Mouse (Mus musculus): ENCODE measurements around the gene Insr. TPM values are rescaled to one million over a fixed set of nuclear protein-coding genes. Genes with fewer than 3 reads are reported as not detected.

The Insr gene
- total and polyA plus RNA-seq, 3 experiments = 5.3 to 7.6 TPM; not detected in 1

DNA sequence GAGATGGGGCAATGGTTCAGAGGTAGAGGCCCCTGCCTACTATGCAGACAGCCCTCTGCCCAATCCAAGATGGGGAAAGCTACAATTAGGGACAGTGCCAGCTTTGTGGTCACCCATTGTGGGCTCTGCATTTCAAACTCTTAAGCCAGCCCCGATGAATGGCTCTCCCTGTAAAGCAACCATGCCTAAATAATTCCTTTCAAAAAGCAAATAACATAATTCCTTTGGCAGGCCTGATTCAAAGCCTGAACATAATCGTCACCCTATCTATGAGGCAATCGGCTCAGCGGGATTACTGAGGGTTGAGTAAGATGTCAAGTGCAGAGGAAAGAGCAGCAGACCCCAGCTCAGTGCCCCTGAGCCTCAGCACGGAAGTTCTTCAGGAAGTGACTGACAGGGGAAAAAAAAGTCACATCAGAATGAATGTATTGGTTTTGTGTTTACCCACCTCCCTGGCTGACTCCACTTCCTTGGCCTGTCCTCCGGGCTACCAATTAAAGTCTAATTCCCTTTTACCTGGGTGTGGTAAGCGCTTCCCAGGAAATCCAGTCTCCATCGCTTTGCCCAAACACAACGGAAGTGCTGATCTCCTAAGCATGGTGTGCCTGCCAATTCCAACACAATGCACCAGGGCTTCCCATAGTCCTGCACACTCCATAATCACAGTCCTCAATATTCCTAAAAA is 19.1 kb downstream of the Insr start:
- TF ChIP-seq MXI1 (IDR thresholded peaks at IDR 0.05; ENCODE audit: low read depth, low read length) = no peak
- TF ChIP-seq RAD21 (IDR thresholded peaks at IDR 0.05; ENCODE audit: low read depth, low read length) = no peak
- TF ChIP-seq NRF1 (IDR thresholded peaks at IDR 0.05; ENCODE audit: insufficient read depth, low read depth, low read length, poor library complexity, severe bottlenecking) = no peak
- TF ChIP-seq SIN3A (IDR thresholded peaks at IDR 0.05; ENCODE audit: low read length) = no peak
- no peak for TF ChIP-seq MEF2A (IDR thresholded peaks at IDR 0.05; ENCODE audit: extremely low read depth, insufficient replicate concordance, low read depth, low read length, poor library complexity, severe bottlenecking)
- Histone ChIP-seq H3K36me3 (ENCODE audit: control insufficient read depth in 1 of 2, insufficient read depth in 2 of 2, low read length in 2 of 2) (no peaks in the 10 kb centered on the region; a peak in 2 of 4 replicates), H3K27ac (ENCODE audit: control insufficient read depth, low read depth, low read length) (no peak overlapping the region), H3K9ac (ENCODE audit: control insufficient read depth, low read depth, low read length, poor library complexity, severe bottlenecking) (no peak overlapping the region), H3K27me3 (ENCODE audit: control insufficient read depth in 1 of 2, insufficient read depth in 2 of 2, low read length in 2 of 2) (no peaks in the 10 kb centered on the region; a peak in 1 of 4 replicates), H3K4me3 (ENCODE audit: control insufficient read depth in 1 of 2, insufficient read depth in 1 of 2, low read depth in 2 of 2, low read length in 2 of 2) (no peak overlapping the region), H3K9me3 (replicated peaks; ENCODE audit: insufficient read depth, low read length) (no peaks in the 10 kb centered on the region), H3K79me2 (ENCODE audit: control insufficient read depth, insufficient read depth, low read length, poor library complexity) (no peaks in the 10 kb centered on the region), H3K4me1 (ENCODE audit: control insufficient read depth in 1 of 2, insufficient read depth in 2 of 2, low read length in 2 of 2) (no peaks in the 10 kb centered on the region)
- DNase-seq (ENCODE audit: low read depth, low spot score) = no peak

- Histone ChIP-seq H3K9me3 (replicated peaks; ENCODE audit: insufficient read depth, low read length) (no peaks in the 10 kb centered on the region), H3K27ac (ENCODE audit: control insufficient read depth, low read depth, low read length) (no peak overlapping the region), H3K4me1 (ENCODE audit: control insufficient read depth in 1 of 2, insufficient read depth in 2 of 2, low read length in 2 of 2) (no peaks in the 10 kb centered on the region), H3K27me3 (ENCODE audit: control insufficient read depth in 1 of 2, insufficient read depth in 2 of 2, low read length in 2 of 2) (no peaks in the 10 kb centered on the region; a peak in 1 of 4 replicates), H3K79me2 (ENCODE audit: control insufficient read depth, insufficient read depth, low read length, poor library complexity) (no peaks in the 10 kb centered on the region), H3K9ac (ENCODE audit: control insufficient read depth, low read depth, low read length, poor library complexity, severe bottlenecking) (no peak overlapping the region), H3K36me3 (ENCODE audit: control insufficient read depth in 1 of 2, insufficient read depth in 2 of 2, low read length in 2 of 2) (no peaks in the 10 kb centered on the region; a peak in 2 of 4 replicates), H3K4me3 (ENCODE audit: control insufficient read depth in 1 of 2, insufficient read depth in 1 of 2, low read depth in 2 of 2, low read length in 2 of 2) (no peak overlapping the region)
- no peak for DNase-seq (ENCODE audit: low read depth, low spot score)
- TF ChIP-seq NELFE (IDR thresholded peaks at IDR 0.05; ENCODE audit: low read depth, low read length) = no peak
- TF ChIP-seq SMC3 (IDR thresholded peaks at IDR 0.05; ENCODE audit: low read depth, low read length) = no peak
- no peak for TF ChIP-seq RAD21 (IDR thresholded peaks at IDR 0.05; ENCODE audit: low read depth, low read length)
- no peak for TF ChIP-seq TAL1 (IDR thresholded peaks at IDR 0.05; ENCODE audit: low read length)
- no peak for TF ChIP-seq USF2 (IDR thresholded peaks at IDR 0.05; ENCODE audit: borderline replicate concordance in 1 of 2, insufficient read depth in 1 of 2, low read depth in 1 of 2, low read length in 2 of 2)
- no peak for TF ChIP-seq MEF2A (IDR thresholded peaks at IDR 0.05; ENCODE audit: extremely low read depth, insufficient replicate concordance, low read depth, low read length, poor library complexity, severe bottlenecking)
- TF ChIP-seq POLR2A (IDR thresholded peaks at IDR 0.05; ENCODE audit: control insufficient read depth in 1 of 2, insufficient read depth in 1 of 2, low read depth in 1 of 2, low read length in 2 of 2, poor library complexity in 1 of 2) = no peak
- TF ChIP-seq GATA1 (IDR thresholded peaks at IDR 0.05; ENCODE audit: low read depth, low read length) = no peak
- TF ChIP-seq TCF12 (IDR thresholded peaks at IDR 0.05; ENCODE audit: low read depth, low read length) = no peak
- TF ChIP-seq SIN3A (IDR thresholded peaks at IDR 0.05; ENCODE audit: low read length) = no peak
- no peak for TF ChIP-seq POLR2AphosphoS5 (IDR thresholded peaks at IDR 0.05; ENCODE audit: borderline replicate concordance, low read depth, low read length)
These were observed 23.1 kb downstream of the Insr start for GRCm38 (mm10) chr8:3256147-3256940.
